Mouse (Mus musculus): ENCODE data around the gene Syf2.

Syf2 gene

GRCm38 (mm10) chr4:134924019-134924741, 6.5 kb upstream of the Syf2 start:
- no peak for DNase-seq

- DNase-seq, result no peak
Measured at GRCm38 (mm10) chr4:134925206-134925605, 5.5 kb upstream of the Syf2 start.

DNA sequence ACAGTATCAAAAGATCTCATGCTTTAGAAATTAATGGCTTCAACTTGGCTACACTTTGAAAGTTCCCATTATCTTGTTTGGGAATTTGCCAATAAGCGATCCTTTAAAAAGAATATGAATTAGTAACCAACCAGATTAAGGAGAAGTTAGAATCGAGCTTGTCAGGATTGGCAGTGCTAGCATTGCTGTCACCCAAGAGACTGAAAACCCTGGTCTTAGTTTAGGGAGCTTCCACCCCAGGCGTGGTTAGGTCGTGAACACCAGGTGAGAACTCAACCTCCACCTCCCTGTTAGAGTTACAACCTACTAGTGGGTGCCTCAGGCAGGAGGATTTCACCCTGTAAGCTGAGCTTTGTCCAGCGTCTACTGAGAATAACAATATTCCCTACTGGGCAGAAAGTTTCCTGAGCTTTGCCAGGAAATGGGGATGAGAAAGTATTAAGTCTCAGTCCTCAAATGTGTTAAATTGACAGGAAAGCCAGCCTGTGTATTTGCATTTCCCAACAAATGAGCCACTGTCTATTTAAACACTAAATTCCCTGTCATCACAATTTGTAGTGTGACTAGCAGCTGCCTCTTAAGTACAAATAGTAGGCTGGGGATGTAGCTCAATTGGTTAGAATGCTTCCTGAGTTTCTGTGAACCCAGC, 2.8 kb upstream of the Syf2 start:
- DNase-seq, result no peak

DNA sequence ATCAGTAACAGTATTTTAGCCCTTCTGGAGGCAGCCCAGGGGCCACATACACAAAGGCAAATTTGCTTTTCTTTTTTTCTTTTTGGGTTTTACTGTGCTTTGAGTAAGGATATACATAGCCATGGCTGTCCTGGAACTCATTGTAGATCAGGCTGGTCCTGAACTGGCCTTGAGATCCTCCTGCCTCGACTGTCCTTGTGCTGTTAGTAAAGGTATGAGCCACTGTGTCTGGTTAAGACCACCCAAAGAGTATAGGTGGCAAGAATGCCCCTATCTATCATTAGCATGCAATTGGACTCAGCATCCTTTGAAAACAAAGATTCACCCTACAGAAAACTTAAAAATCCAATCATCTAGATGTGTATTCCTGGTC, 2.2 kb upstream of the Syf2 start:
- no peak for DNase-seq

GRCm38 (mm10) chr4:134929536-134929935, 1.2 kb upstream of the Syf2 start:
- DNase-seq, result peak; percentile 23

- peak; percentile 56 for DNase-seq
Measured at GRCm38 (mm10) chr4:134930190-134930589, 508 bp upstream of the Syf2 start.

DNA sequence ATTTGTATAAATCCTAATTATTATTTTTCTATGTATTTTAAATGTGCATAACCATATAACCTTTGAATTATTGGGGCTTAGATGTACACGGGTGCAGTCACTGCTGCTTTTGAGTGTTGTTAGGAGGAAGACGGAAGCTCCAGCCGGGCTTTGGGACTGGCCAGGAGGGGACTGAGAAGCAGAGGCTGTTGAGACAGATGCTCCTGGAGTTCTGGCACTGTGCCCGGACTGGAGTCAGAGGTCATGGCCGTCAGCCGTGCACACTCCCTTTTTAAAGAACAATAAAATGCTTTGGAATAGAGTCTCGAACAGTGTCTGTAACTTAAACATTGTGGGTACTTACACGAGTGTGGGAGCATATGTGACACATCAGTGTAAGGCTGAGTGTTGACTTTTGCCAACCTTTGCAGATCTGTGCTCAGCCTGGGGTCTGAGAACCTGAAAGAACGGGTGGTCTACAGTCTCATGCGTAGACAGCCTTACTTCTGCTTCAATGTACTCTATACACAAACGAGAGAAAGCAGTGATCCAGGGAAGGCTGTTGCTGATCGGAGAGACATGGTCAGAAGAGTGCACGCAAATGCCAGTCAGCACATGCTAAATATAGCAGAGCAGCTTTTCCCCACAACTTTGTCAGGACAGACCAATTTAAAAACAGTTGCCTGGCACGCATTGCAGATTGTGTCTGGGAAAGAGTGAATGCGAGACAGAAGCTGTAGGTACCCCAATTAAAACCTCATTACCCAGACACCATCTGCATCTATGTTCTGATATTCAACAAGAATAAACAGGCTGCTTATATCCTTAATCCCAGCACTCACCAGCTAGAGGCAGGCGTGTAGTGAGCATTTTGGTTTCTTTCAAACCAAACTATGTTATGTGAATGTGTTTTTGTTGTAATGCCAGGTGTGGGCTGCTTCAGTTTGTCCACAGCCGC, 6.8 kb downstream of the Syf2 start:
- no peak for DNase-seq

DNA sequence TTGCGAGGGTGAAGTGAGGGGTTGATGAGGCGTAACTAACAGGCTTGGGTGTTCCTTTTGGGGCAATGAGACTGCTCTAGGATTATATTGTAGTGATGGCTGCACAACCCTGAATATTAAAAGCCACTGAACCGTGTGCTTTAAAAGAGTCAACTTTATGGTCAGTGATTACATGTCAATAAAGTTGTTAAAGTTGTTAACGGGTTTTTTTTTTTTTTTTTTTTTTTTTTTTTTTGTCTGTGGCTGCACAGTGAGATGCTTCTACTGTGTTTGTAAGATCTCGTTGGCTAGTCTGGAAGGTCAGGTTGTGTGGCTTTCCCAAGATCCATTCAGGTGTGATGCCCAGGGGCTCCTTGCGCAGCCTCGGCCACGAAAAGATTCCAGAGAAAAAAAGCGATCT, 9.2 kb downstream of the Syf2 start:
- no peak for DNase-seq

DNA sequence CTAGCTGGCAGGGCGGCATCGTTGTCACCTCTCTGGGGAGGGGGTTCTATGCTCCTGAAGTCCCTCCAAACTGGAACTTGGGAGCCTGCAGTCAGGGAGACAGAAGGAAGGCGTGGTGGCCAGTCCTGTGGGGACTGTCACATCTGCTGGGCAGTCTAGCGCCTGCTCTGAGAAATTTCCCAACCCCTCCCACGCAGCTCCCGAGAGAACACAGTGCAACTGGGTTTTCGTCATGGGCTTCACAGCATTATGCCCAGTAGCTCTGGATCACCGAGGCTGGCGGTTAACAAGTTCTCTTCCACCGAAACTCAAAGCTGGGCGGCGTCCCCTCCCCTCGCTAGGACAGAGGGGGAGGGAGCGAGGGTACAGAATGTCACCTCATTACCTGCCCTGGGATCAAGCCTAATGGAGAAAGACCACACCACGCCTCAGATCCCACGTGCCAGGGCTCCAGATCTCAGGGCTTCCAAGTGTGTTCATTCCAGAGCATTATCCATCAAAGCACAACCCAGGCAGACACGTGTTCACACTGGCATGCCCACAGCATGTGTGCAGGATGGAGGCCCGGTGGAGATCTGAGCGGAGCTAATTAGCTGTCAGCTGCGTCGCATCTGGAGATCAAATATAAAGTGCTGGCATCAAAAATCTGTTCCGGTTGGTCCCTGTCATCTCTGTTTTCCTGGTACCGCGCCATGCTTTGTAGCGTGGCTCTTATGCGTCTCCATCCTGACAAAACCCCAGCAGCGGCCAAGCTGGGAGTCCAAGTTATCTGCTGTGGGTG, 13.2 kb downstream of the Syf2 start:
- DNase-seq, result no peak

- peak; percentile 85 for DNase-seq
Measured at GRCm38 (mm10) chr4:134946024-134946744, 15.5 kb downstream of the Syf2 start.

DNA sequence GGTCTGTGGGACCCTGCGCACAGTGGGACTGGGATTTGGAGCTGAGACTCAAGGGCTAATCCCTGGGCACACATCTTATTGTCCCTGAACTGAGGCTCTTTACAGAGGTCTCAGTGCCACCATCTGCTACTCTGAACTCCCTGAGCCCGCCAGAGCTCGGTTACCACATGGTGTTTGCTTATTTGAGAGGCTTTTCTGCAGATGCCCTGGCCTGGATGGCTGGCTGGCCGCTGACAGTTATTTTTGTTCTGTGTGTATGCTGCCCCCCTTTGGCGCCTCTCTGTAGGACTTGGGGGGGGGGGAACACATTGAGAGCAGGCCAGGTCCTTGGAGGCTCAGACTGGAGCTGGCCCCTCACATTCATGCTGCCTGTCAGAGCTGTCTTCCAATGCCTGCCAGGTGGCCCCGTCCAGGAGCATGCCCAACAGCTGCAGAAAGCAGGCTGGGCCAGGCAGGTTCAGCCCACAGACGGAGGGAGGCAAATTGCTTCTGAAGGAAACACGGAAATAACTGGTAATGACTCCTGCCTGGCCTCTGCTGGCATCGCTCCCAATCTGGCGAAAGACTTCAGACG, 19.9 kb downstream of the Syf2 start:
- no peak for DNase-seq

GRCm38 (mm10) chr4:134954461-134954860, 23.8 kb downstream of the Syf2 start:
- peak; percentile 72 for DNase-seq

DNA sequence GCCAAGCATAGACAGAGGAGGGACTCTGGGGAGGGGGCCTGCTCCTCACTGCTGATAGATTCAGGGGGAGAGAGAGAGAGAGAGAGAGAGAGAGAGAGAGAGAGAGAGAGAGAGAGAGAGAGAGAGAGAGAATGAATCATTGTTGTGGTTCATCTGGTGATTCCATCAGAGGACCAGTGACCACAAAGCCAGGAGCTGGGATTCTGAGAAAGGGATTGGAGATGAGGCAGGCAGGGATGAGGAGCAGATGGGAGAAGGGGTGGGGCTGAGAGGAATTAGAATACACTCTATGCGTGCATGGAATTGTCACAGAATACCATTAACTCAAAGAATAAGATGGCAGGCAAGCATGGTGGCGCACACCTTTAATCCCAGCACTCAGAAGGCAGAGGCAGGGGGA, 24.5 kb downstream of the Syf2 start:
- no peak for DNase-seq

DNA sequence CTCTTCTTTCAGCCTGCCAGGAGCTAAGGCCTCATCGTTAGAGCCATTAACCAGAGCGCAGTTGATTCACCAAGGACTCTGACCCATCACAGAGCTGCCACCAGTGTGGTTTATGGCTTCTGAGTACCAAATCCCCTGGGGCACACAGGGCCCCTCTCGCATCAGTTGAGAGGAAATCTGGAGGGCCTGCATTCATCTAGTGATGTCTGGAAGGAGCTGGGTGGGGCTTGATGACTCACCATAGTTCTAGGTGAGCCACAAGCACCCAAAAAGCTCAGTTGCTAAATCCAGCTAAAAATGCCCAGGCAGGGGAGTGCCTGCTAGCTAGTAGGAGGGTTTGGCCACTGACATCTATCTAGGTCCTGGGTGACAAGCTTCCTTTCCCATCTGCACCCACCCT, 25.1 kb downstream of the Syf2 start:
- DNase-seq, result no peak

DNA sequence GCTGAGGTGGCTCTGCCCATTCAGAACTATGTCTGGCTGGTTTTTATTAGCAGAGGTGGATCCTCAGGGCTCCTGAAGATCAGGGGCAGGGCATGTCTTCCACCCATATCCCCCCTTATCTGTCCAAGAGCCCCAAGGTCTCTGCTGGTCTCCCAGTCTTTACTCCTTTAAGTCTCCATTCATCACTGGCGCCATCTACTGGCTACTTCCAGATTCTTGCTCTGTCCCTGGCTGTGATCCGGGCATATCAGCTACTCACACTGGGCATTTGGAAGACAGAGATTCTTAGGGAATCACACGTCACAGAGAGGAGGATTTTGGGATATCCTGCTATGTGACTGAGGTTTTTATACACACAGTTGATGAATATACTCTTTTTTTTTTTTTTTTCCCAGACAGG, 25.6 kb downstream of the Syf2 start:
- peak; percentile 75 for DNase-seq

DNA sequence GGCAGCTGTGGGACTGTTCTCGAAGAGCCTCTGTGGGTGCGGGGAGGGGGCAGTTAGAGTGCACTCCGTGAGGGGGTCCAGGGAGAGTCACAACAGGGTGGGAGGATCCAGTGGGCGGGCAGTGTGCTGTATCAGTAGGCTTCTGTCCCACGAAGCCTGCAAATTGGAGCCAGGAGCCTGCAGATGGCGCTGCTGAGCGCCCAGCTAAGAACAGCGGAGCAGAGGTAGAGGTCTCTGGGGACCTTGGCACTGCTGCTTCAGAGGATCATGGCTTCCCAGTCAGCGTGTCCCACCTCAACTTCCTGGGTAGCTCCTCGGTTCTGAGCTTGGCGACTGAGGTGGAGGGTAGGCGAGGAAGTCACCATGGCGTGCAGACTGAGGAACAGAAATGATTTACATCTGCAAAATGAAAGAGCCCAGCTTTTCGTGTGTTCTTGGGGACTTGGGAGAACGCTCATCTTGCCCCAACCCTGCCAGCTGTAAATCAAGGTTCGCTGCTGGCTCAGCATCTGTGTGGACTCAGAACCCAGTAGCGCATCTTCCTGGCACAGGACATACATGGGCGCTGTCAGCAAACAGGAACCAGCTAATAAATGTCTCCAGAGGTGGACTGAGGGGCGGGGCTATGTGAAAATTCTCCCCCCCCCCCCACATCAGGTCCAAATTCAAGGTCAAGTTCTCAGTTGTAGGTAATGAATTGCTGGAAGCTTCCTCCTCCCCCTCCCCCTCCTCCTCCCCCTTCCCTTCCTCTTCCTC, 32.5 kb downstream of the Syf2 start:
- DNase-seq, result no peak

GRCm38 (mm10) chr4:134967887-134968604, 37.3 kb downstream of the Syf2 start:
- no peak for DNase-seq

DNA sequence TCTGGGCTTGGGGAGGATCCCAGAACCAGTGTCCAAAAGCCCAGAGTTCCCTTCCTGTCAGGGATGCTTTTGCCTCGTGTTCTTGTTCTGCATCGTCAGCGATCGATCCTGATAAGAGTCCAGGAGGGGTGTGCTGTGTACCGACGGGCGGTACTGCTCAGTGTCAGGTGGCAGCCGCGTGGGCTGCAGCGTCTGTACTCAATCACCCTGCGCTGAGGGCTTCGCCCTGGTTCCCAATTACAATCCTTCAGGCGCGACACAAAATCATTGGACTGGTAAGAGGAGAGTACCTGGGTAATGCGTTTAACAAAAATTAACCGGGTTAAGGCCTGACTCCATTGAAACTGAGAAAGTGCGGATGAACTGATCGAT, 37.9 kb downstream of the Syf2 start:
- no peak for DNase-seq

GRCm38 (mm10) chr4:134975261-134975928, 44.7 kb downstream of the Syf2 start:
- DNase-seq, result no peak

GRCm38 (mm10) chr4:134975929-134976308, 45.2 kb downstream of the Syf2 start:
- no peak for DNase-seq

Measured in cerebellum, adult 9-10 months (tissue).